Mouse (Mus musculus): ENCODE measurements around the gene Cdc34. TPM values are rescaled to one million over a fixed set of nuclear protein-coding genes. Genes with fewer than 3 reads are reported as not detected.

Cdc34 gene
- total RNA-seq (2021) = 100 to 1,000 TPM in 1 of 2 experiments, 10 to 100 TPM in 1; 87.6 to 120 TPM
- long read RNA-seq, experiment 1, transcript Cdc34-201 (5 exons, 1,266 nt) = major isoform, 23 of 36 reads
- long read RNA-seq, experiment 1, partial matches to known transcripts = 0 of 36 reads
- long read RNA-seq, experiment 1, other reads (novel, unspliced or antisense) = 7 of 36 reads
- long read RNA-seq, experiment 2, transcript Cdc34-205 (5 exons, 979 nt) = minor isoform, 9 of 90 reads
- long read RNA-seq, experiment 2, transcript Cdc34-201 (5 exons, 1,266 nt) = major isoform, 46 of 90 reads
- long read RNA-seq, experiment 2, partial matches to known transcripts = 26 of 90 reads
- long read RNA-seq, experiment 2, other reads (novel, unspliced or antisense) = 6 of 90 reads

GRCm38 (mm10) chr10:79681591-79682245 is at the start of gene Cdc34:
Gene Cdc34, plus strand, starts transcription at chr10:79682195.
- DNase-seq (ENCODE audit: low spot score in 2 of 2) = peak; percentile 99

GRCm38 (mm10) chr10:79633006-79633777 is 48.8 kb upstream of the Cdc34 start:
- peak in 1 of 2 experiments; percentile 31 for DNase-seq (ENCODE audit: low spot score in 2 of 2)

- DNase-seq (ENCODE audit: low spot score in 2 of 2) = no peak
These were observed 45.7 kb upstream of the Cdc34 start for GRCm38 (mm10) chr10:79636287-79636686.

- peak in 1 of 2 experiments; percentile 11 for DNase-seq (ENCODE audit: low spot score in 2 of 2)
These were observed 44.6 kb upstream of the Cdc34 start, which contains the start of gene Shc2 for GRCm38 (mm10) chr10:79637128-79638110. Gene Shc2, minus strand, starts transcription at chr10:79637918.

GRCm38 (mm10) chr10:79638486-79639204 is 43.4 kb upstream of the Cdc34 start:
- DNase-seq (ENCODE audit: low spot score in 2 of 2) = peak in 1 of 2 experiments; percentile 13

- no peak for DNase-seq (ENCODE audit: low spot score in 2 of 2)
These were observed 36.3 kb upstream of the Cdc34 start, which contains the start of gene Odf3l2 for GRCm38 (mm10) chr10:79645711-79646110. Gene Odf3l2, minus strand, starts transcription at chr10:79645738.

DNA sequence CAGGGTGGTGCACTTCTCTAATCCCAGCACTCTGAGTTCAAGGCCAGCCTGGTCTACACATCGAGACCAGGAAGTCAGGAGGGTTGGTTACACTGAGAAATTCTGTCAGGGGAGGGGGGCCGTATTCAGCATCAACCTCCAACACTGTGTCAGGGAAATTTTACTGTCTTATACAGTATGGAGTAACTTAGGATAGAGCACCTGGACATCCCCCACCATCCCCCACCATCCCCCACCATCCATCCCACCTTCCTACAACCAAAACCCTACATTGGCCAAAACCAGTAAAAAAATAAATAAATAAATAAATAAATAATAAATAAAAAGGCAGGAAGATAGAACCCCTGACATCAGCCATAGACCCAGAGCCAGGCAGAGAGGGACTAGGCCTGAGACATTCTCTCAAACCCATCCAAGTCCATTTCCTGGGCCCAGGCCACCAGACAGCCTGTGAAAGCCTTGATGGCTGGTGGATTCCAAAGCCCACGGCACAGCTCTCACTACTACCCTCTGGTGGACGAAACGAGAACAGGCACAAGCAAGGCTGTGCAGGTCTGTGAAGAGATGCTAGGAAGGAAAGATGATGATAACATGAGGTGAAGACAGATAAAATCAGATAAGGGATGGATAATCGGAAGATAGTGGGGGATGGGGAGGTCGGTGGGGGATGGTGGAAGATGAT is 32.8 kb upstream of the Cdc34 start:
- DNase-seq (ENCODE audit: low spot score in 2 of 2) = peak; percentile 67 to 68

DNA sequence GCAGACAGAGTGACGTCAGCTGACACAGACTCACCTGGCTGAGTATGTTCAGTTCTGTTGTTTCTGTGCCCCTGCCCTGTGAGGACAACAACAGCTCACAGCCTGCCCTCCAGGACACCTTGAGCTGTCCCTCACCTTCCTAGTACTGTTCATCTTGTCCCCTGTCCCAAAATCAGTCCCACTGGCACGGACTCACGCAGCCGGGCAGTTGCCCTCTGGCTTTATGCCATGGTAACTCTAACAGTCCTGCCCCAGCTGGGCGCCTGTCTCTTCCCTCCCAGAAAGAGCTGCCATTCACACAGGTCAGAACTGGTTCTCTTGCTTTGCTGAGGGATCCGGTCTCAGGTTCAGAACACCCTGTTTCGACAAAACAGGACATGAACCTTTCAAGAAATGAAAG is 29.2 kb upstream of the Cdc34 start:
- no peak for DNase-seq (ENCODE audit: low spot score in 2 of 2)

- no peak for DNase-seq (ENCODE audit: low spot score in 2 of 2)
These were observed 27.0 kb upstream of the Cdc34 start for GRCm38 (mm10) chr10:79654946-79655395.

DNA sequence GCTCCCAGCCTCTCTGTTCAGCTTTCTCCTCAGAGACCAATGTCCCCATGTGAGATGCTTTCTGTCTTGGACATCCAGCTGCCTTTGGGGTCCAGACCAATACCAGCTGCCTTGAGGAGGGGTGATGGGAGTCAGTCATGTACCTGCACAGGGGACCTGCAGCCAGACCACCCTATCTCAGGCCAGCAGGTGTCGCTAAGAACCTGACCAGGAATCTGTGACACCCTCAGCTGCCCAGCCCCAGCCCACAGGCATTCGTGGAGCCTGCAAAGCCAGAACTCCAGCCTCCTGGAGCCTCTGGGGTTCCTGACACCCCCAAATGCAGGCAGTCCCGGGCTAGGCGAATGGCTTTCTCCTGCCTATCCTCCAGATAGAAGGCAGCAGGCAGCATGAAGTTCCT is 23.2 kb upstream of the Cdc34 start:
- no peak for DNase-seq (ENCODE audit: low spot score in 2 of 2)

GRCm38 (mm10) chr10:79660298-79660697 is 21.7 kb upstream of the Cdc34 start:
- DNase-seq (ENCODE audit: low spot score in 2 of 2) = no peak

GRCm38 (mm10) chr10:79661861-79662260 is 20.1 kb upstream of the Cdc34 start:
- no peak for DNase-seq (ENCODE audit: low spot score in 2 of 2)

GRCm38 (mm10) chr10:79664131-79664665 is 17.8 kb upstream of the Cdc34 start, which contains the start of gene Madcam1:
Gene Madcam1, plus strand, starts transcription at chr10:79664559.
- peak; percentile 59 to 68 for DNase-seq (ENCODE audit: low spot score in 2 of 2)

DNA sequence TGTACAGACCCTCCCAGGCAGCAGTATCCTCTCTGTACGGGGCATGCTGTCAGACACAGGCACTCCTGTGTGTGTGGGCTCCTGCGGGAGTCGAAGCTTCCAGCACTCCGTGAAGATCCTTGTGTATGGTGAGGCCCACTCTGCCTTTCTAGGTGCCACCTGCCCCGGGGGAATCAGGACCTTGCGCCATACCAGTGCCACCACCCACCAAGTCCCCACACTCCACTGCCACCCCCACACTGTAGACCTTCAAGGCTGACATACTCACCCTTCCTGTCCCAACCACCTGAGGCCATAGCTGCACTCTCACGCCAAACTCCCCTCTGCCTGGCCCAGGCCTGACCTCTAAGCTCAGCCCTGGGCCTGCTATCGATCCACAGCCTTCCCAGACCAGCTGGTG is 16.9 kb upstream of the Cdc34 start:
- DNase-seq (ENCODE audit: low spot score in 2 of 2) = no peak

DNA sequence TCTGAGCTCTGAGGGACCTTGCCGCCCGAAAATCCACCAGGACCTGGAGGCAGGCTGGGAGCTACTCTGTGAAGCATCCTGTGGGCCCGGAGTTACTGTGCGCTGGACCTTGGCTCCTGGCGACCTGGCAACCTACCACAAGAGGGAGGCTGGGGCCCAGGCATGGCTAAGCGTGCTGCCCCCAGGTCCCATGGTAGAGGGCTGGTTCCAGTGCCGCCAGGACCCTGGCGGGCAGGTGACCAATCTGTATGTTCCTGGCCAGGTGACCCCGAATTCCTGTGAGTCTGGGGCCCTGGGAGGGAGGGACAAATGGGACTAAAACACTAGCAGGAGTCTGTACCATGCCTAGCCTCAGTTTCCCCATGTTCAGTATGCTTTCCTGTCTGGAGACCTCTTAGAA is 15.5 kb upstream of the Cdc34 start:
- DNase-seq (ENCODE audit: low spot score in 2 of 2) = no peak

DNA sequence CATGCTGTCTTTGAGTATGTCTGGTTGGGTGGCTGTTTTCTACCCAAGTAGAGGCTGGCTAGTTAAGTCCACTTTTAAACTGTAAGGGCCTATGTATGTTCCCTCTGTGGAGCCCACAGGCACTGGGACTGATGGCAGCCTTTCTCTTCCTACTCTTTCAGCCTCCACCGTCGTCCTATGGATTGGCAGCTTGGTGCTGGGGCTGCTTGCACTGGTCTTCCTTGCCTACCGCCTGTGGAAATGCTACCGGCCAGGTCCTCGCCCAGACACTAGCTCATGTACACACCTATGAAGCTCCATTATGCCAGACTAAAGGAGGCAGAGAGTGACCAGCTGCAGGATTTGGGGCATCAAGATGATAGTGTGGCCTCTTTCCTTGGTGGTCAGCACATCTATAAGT is 13.9 kb upstream of the Cdc34 start:
- no peak for DNase-seq (ENCODE audit: low spot score in 2 of 2)

GRCm38 (mm10) chr10:79668771-79669575 is 13.0 kb upstream of the Cdc34 start, which contains the start of gene Tpgs1:
Gene Tpgs1, plus strand, starts transcription at chr10:79669369.
- peak; percentile 85 to 86 for DNase-seq (ENCODE audit: low spot score in 2 of 2)

Data from adrenal gland, adult 18-20 months (tissue).